Mouse (Mus musculus): Measurements from ENCODE around the gene Apoc1.

DNA sequence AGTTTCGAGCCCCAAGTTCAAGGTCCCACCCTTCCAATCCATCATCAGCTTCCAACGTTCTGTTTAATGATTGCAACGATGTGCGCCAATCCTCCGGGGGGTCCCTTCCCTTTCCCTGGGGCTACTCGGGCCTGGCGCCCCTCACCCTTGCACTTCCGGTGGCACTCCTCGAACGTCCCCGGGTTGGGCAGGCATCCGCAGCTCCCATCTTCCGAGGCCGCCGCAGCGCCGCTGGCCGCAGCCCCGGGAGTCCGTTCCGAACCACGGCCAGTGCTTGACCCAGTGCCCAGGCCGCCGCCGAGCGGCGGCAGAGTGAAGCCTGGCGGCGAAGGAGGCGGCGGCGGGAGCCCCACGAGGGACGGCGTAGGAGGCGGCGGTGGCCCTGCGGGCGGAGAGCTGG is 22.4 kb upstream of the Apoc1 start:
- TF ChIP-seq TAL1 (conservative IDR thresholded peaks at IDR 0.05; ENCODE audit: low read depth, low read length) (no peak), CTCF (IDR thresholded peaks at IDR 0.05; ENCODE audit: low read depth, low read length) (no peak), GATA1 (IDR thresholded peaks at IDR 0.05; ENCODE audit: borderline replicate concordance, low read length) (no peak), GATA2 (IDR thresholded peaks at IDR 0.05; ENCODE audit: borderline replicate concordance, low read depth, low read length) (no peak), POLR2AphosphoS5 (IDR thresholded peaks at IDR 0.05; ENCODE audit: insufficient replicate concordance, low read depth, low read length) (no peak)

All from G1E (cell line).